Mouse (Mus musculus) lung, adult 2 months (tissue): ENCODE results near the gene Gm28374.

ENCODE experiments used
- CTCF ChIP-seq: fragments of 200-500 bp; IDR thresholded peaks from 2 replicates; pipeline ENCODE4 v1.5.1; 2011; ENCODE audit warnings: mild to moderate bottlenecking, low read length, control low read depth; ENCODE audit not compliant: insufficient read depth
- POLR2A ChIP-seq: fragments of 200-500 bp; IDR thresholded peaks from 2 replicates; pipeline ENCODE4 v1.6.1; 2011; ENCODE audit warnings: low read depth, mild to moderate bottlenecking, control low read depth, low read length, borderline replicate concordance; ENCODE audit errors: extremely low read depth

GRCm38 (mm10) chr19:6085417-6085879, 3.4 kb upstream of the Gm28374 start:
- TF ChIP-seq CTCF = no peak
- TF ChIP-seq POLR2A = no peak
